Mouse (Mus musculus) heart, postnatal 0 days (tissue): ENCODE data around the gene Tspan33.
"Not testable (repeated sequence)": the region's sequence is repeated elsewhere in the genome, so short reads cannot be mapped to it uniquely, and the experiment has no call there.

Experiments used
- CTCF ChIP-seq: IDR thresholded peaks from 2 replicates; pipeline ENCODE4 v1.5.1; 2016; ENCODE audit warnings: antibody characterized with exemption, control low read depth, low read depth
- EP300 ChIP-seq: IDR thresholded peaks from 2 replicates; pipeline ENCODE4 v1.6.1; 2016; ENCODE audit warnings: antibody characterized with exemption, low read depth

GRCm38 (mm10) chr6:29679947-29680550 lies 14.0 kb upstream of the Tspan33 start:
- not testable (repeated sequence) for TF ChIP-seq EP300, CTCF
